Mouse (Mus musculus): ENCODE data around the gene Cdc42se1. TPM values are rescaled to one million over a fixed set of nuclear protein-coding genes. Genes with fewer than 3 reads are reported as not detected.

Cdc42se1 gene
- polyA plus RNA-seq, 1 experiment from 2014 or later: 104 TPM

DNA sequence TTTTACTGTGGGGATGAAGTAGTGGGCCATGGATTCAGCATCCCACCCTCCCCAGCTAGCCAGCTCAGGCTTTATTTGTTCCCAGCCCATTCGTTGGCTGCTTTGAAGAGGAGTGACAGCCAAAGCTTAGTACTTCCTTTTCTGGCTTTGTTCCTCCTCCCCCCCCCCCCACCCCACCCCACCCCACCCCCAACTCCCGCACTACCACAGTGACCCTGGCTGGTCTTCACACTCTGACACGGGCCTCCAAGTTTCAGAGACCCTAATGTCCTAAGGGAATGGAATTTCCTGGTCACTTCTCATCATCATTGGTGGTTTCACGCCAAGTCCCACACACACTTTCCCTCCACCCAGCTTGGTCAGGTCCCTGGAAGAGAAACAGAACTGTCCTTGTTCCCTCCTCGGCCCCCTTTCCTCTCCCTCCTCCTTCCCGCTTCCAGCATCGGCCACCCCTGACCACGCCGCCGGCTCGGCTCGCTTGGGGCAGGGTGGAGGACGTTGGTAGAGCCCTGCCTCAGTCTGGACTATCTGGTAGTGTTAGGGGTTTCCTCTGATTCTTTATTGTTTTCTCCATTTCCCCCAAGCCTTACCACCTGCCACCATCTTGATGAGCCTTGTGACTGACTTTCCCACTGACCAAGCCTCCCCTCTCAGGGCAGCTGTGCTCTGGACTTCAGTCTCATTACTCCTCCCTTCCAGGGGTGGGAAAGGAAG, 1.4 kb downstream of the Cdc42se1 start:
- H3K9me3 ChIP-seq (ENCODE audit: low read length): no peaks in the 10 kb centered on the region
- H3K4me1 ChIP-seq (ENCODE audit: insufficient read depth, low read depth, low read length): peaks cover 13% of the 10 kb centered on the region
- ATAC-seq (peak; percentile 37), DNase-seq (ENCODE audit: low spot score) (peak; percentile 83)
- H3K27ac ChIP-seq (ENCODE audit: low read length): peak overlapping the region; percentile 96
- H3K4me2 ChIP-seq (replicated peaks; ENCODE audit: low read depth, low read length): peak overlapping the region; percentile 73
- TF ChIP-seq EP300 (IDR thresholded peaks at IDR 0.05): no peak
- under 1% methylated on average over 11 of the region's 13 CpGs for WGBS
- peak overlapping the region; percentile 96 for H3K9ac ChIP-seq (replicated peaks; ENCODE audit: low read depth)
- peaks cover 21% of the 10 kb centered on the region; the same call in 1 of the 2 replicates for H3K36me3 ChIP-seq (ENCODE audit: insufficient read depth, low read length)
- no peaks in the 10 kb centered on the region for H3K27me3 ChIP-seq (replicated peaks; ENCODE audit: insufficient read depth, low read length)
- peak overlapping the region; percentile 94 for H3K4me3 ChIP-seq (ENCODE audit: low read depth, low read length)

DNA sequence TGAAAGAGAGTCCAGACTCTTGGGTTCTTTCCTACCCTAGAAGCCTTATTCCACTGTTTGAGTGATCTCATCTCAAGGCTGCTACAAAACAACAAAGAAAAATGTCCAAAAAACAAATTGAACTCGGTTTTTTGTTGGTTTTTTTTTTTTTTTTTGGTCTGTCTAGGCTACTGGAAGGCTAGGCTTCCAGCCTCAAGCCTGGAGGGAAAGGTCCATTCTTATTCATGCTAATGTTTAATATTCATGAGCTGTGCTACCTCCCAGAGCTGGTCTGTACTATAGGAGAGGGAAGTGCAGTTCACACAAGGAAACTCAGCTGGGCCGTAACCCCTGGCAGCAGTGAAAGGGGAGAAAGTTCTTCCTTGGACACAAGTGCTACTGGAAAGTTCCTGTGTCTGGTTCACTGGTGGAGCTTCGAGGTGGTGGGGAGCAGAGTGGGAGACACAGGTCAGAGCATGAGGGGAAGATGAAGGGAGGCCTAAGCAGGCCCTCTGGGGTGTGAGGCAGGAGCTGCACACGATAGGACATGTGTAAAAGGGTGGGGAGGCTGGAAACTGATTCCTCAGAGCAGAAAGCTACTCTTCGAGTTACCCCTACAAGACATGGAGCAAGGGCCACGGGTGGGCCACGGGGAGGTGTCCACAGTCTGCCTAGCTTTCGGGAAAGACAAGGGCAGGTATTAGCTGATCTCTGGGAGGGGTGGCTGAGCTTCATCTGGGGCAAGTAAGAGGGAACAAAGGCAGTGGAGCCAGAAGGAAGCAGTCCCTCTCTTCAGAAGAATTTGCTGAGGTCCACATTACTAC, 2.2 kb downstream of the Cdc42se1 start:
- Histone ChIP-seq H3K4me3 (ENCODE audit: low read depth, low read length) (peak overlapping the region; percentile 94), H3K4me1 (ENCODE audit: insufficient read depth, low read depth, low read length) (peaks cover 13% of the 10 kb centered on the region), H3K27me3 (replicated peaks; ENCODE audit: insufficient read depth, low read length) (no peaks in the 10 kb centered on the region), H3K9ac (replicated peaks; ENCODE audit: low read depth) (peak overlapping the region; percentile 50), H3K9me3 (ENCODE audit: low read length) (no peaks in the 10 kb centered on the region), H3K4me2 (replicated peaks; ENCODE audit: low read depth, low read length) (peak overlapping the region; percentile 73), H3K36me3 (ENCODE audit: insufficient read depth, low read length) (peaks cover 27% of the 10 kb centered on the region), H3K27ac (ENCODE audit: low read length) (peak overlapping the region; percentile 96)
- no peak for TF ChIP-seq CTCF (IDR thresholded peaks at IDR 0.05)
- no peak for TF ChIP-seq EP300 (IDR thresholded peaks at IDR 0.05)
- 39% methylated on average over 8 of the region's 8 CpGs for WGBS
- ATAC-seq: no peak
- DNase-seq (ENCODE audit: low spot score): peak; percentile 57

GRCm38 (mm10) chr3:95231298-95232221, 3.0 kb downstream of the Cdc42se1 start, which contains the start of gene Mllt11:
Gene Mllt11 (minus strand): TSS chr3:95232171.
- 66% methylated on average over 13 of the region's 13 CpGs for WGBS
- Histone ChIP-seq H3K4me3 (ENCODE audit: low read depth, low read length) (peak within 1 kb of the TSS; percentile 94), H3K9me3 (ENCODE audit: low read length) (no peaks in the 10 kb centered on the region), H3K27ac (ENCODE audit: low read length) (peak within 1 kb of the TSS; percentile 96), H3K9ac (replicated peaks; ENCODE audit: low read depth) (peak within 1 kb of the TSS; percentile 13; the same call in 1 of the 2 replicates), H3K4me1 (ENCODE audit: insufficient read depth, low read depth, low read length) (peaks cover 13% of the 10 kb centered on the region), H3K27me3 (replicated peaks; ENCODE audit: insufficient read depth, low read length) (no peaks in the 10 kb centered on the region), H3K4me2 (replicated peaks; ENCODE audit: low read depth, low read length) (peak within 1 kb of the TSS; percentile 73), H3K36me3 (ENCODE audit: insufficient read depth, low read length) (peaks cover 32% of the 10 kb centered on the region)
- TF ChIP-seq CTCF (IDR thresholded peaks at IDR 0.05) (no peak), EP300 (IDR thresholded peaks at IDR 0.05) (no peak)
- no peak for ATAC-seq
- peak; percentile 49 for DNase-seq (ENCODE audit: low spot score)

- Histone ChIP-seq H3K27ac (ENCODE audit: low read length) (no peak overlapping the region; the same call in 1 of the 2 replicates), H3K4me2 (replicated peaks; ENCODE audit: low read depth, low read length) (no peak overlapping the region), H3K9me3 (ENCODE audit: low read length) (no peaks in the 10 kb centered on the region), H3K4me1 (ENCODE audit: insufficient read depth, low read depth, low read length) (peaks cover 13% of the 10 kb centered on the region), H3K36me3 (ENCODE audit: insufficient read depth, low read length) (peaks cover 32% of the 10 kb centered on the region), H3K4me3 (ENCODE audit: low read depth, low read length) (no peak overlapping the region), H3K27me3 (replicated peaks; ENCODE audit: insufficient read depth, low read length) (no peaks in the 10 kb centered on the region), H3K9ac (replicated peaks; ENCODE audit: low read depth) (no peak overlapping the region)
- WGBS: 64% methylated on average over 7 of the region's 7 CpGs
- ATAC-seq (no peak), DNase-seq (ENCODE audit: low spot score) (peak; percentile 65)
- no peak for TF ChIP-seq EP300 (IDR thresholded peaks at IDR 0.05)
- no peak for TF ChIP-seq CTCF (IDR thresholded peaks at IDR 0.05)
Observed at GRCm38 (mm10) chr3:95232771-95233170, 4.2 kb downstream of the Cdc42se1 start.

- Histone ChIP-seq H3K4me1 (ENCODE audit: insufficient read depth, low read depth, low read length) (peaks cover 13% of the 10 kb centered on the region), H3K36me3 (ENCODE audit: insufficient read depth, low read length) (peaks cover 32% of the 10 kb centered on the region), H3K27ac (ENCODE audit: low read length) (no peak overlapping the region), H3K4me2 (replicated peaks; ENCODE audit: low read depth, low read length) (no peak overlapping the region), H3K9ac (replicated peaks; ENCODE audit: low read depth) (no peak overlapping the region), H3K4me3 (ENCODE audit: low read depth, low read length) (no peak overlapping the region), H3K9me3 (ENCODE audit: low read length) (no peaks in the 10 kb centered on the region), H3K27me3 (replicated peaks; ENCODE audit: insufficient read depth, low read length) (no peaks in the 10 kb centered on the region)
- 81% methylated on average over 16 of the region's 16 CpGs for WGBS
- no peak for ATAC-seq
- TF ChIP-seq CTCF (IDR thresholded peaks at IDR 0.05) (no peak), EP300 (IDR thresholded peaks at IDR 0.05) (no peak)
- DNase-seq (ENCODE audit: low spot score): no peak
Observed at GRCm38 (mm10) chr3:95233303-95233980, 4.9 kb downstream of the Cdc42se1 start.

Data from lung, postnatal 0 days (tissue).